Mouse (Mus musculus) megakaryocyte progenitor cell, adult 5-6 weeks (primary cell): ENCODE results near the gene Galr3. TPM values are rescaled to one million over a fixed set of nuclear protein-coding genes. Genes with fewer than 3 reads are reported as not detected.

Source experiments
- total RNA-seq, 2 experiments: library from RNA; stranded (forward) in 1 of 2; stranded (reverse) in 1 of 2; fragments of 157-497, 149-512 nt in 1 of 2; fragments of 200-1000 nt in 1 of 2; gene quantifications; 2 replicates each; pipeline versions ENCODE4 v1.2.3 to v1.2.4; 2015 to 2017

Gene Galr3
- total RNA-seq, 2 experiments from 2014 or later = 0.29 to 0.69 TPM

Other genes starting within 250 kb of the Galr3 start
- 0.20 and 0.78 TPM in 2 replicates for gene Card10, start 238.8 kb upstream of the Galr3 start, total RNA-seq (2015)
- 0.12 and 0.14 TPM in 2 replicates for gene Card10, start 238.8 kb upstream of the Galr3 start, total RNA-seq (2017)
- not detected in 2 replicates for gene Cdc42ep1, start 199.3 kb upstream of the Galr3 start, total RNA-seq (2015)
- not detected in 2 replicates for gene Cdc42ep1, start 199.3 kb upstream of the Galr3 start, total RNA-seq (2017)
- gene Lgals2, start 186.4 kb upstream of the Galr3 start, total RNA-seq (2015) = not detected in 2 replicates
- gene Lgals2, start 186.4 kb upstream of the Galr3 start, total RNA-seq (2017) = not detected in 2 replicates
- gene Gga1, start 164.7 kb upstream of the Galr3 start, total RNA-seq (2015) = 27.8 and 28.9 TPM in 2 replicates
- gene Gga1, start 164.7 kb upstream of the Galr3 start, total RNA-seq (2017) = 15.4 and 20.1 TPM in 2 replicates
- not detected in 2 replicates for gene Gm49510, start 142.2 kb upstream of the Galr3 start, total RNA-seq (2015)
- gene Gm49510, start 142.2 kb upstream of the Galr3 start, total RNA-seq (2017) = 1.2 and 2.6 TPM in 2 replicates
- gene Sh3bp1, start 142.1 kb upstream of the Galr3 start, total RNA-seq (2015) = 42.5 and 55.8 TPM in 2 replicates
- 18.9 and 22.9 TPM in 2 replicates for gene Sh3bp1, start 142.1 kb upstream of the Galr3 start, total RNA-seq (2017)
- gene Pdxp, start 128.0 kb upstream of the Galr3 start, total RNA-seq (2015) = 9.5 and 12.8 TPM in 2 replicates
- gene Pdxp, start 128.0 kb upstream of the Galr3 start, total RNA-seq (2017) = 5.0 and 8.8 TPM in 2 replicates
- 480 and 550 TPM in 2 replicates for gene Lgals1, start 115.2 kb upstream of the Galr3 start, total RNA-seq (2015)
- gene Lgals1, start 115.2 kb upstream of the Galr3 start, total RNA-seq (2017) = 648 and 851 TPM in 2 replicates
- gene Nol12, start 107.0 kb upstream of the Galr3 start, total RNA-seq (2015) = 38.7 and 47.6 TPM in 2 replicates
- 19.9 and 25.2 TPM in 2 replicates for gene Nol12, start 107.0 kb upstream of the Galr3 start, total RNA-seq (2017)
- gene Triobp, start 94.2 kb upstream of the Galr3 start, total RNA-seq (2015) = 66.0 and 71.4 TPM in 2 replicates
- 20.7 and 26.0 TPM in 2 replicates for gene Triobp, start 94.2 kb upstream of the Galr3 start, total RNA-seq (2017)
- 11.1 and 14.5 TPM in 2 replicates for gene H1f0, start 13.4 kb upstream of the Galr3 start, total RNA-seq (2015)
- 24.3 and 29.0 TPM in 2 replicates for gene H1f0, start 13.4 kb upstream of the Galr3 start, total RNA-seq (2017)
- 16.0 and 17.3 TPM in 2 replicates for gene Ankrd54, start 21.0 kb downstream of the Galr3 start, total RNA-seq (2015)
- 11.2 and 18.8 TPM in 2 replicates for gene Ankrd54, start 21.0 kb downstream of the Galr3 start, total RNA-seq (2017)
- gene Eif3l, start 33.3 kb downstream of the Galr3 start, total RNA-seq (2015) = 192 and 203 TPM in 2 replicates
- gene Eif3l, start 33.3 kb downstream of the Galr3 start, total RNA-seq (2017) = 259 and 271 TPM in 2 replicates
- gene Micall1, start 67.0 kb downstream of the Galr3 start, total RNA-seq (2015) = 4.8 and 5.6 TPM in 2 replicates
- gene Micall1, start 67.0 kb downstream of the Galr3 start, total RNA-seq (2017) = 3.6 and 5.5 TPM in 2 replicates
- 76.7 and 114 TPM in 2 replicates for gene Polr2f, start 99.1 kb downstream of the Galr3 start, total RNA-seq (2015)
- gene Polr2f, start 99.1 kb downstream of the Galr3 start, total RNA-seq (2017) = 88.6 and 104 TPM in 2 replicates
- 0.99 TPM in 1 of 2 replicates, not detected in the other for gene 1700088E04Rik, start 99.4 kb downstream of the Galr3 start, total RNA-seq (2015)
- gene 1700088E04Rik, start 99.4 kb downstream of the Galr3 start, total RNA-seq (2017) = not detected in 2 replicates
- gene Sox10, start 123.4 kb downstream of the Galr3 start, total RNA-seq (2015) = not detected in 2 replicates
- not detected in 2 replicates for gene Sox10, start 123.4 kb downstream of the Galr3 start, total RNA-seq (2017)
- 4.1 and 8.3 TPM in 2 replicates for gene Pick1, start 187.3 kb downstream of the Galr3 start, total RNA-seq (2015)
- 8.8 and 9.0 TPM in 2 replicates for gene Pick1, start 187.3 kb downstream of the Galr3 start, total RNA-seq (2017)
- 0.22 and 0.46 TPM in 2 replicates for gene Gm49486, start 187.5 kb downstream of the Galr3 start, total RNA-seq (2015)
- gene Gm49486, start 187.5 kb downstream of the Galr3 start, total RNA-seq (2017) = not detected in 2 replicates
- not detected in 2 replicates for gene Slc16a8, start 212.9 kb downstream of the Galr3 start, total RNA-seq (2015)
- not detected in 2 replicates for gene Slc16a8, start 212.9 kb downstream of the Galr3 start, total RNA-seq (2017)
- 0.27 and 0.34 TPM in 2 replicates for gene Baiap2l2, start 243.7 kb downstream of the Galr3 start, total RNA-seq (2015)
- not detected in 2 replicates for gene Baiap2l2, start 243.7 kb downstream of the Galr3 start, total RNA-seq (2017)